Mouse (Mus musculus) liver, embryonic 14.5 days (tissue): Measurements from ENCODE around the gene Gm45062. TPM values are rescaled to one million over a fixed set of nuclear protein-coding genes. Genes with fewer than 3 reads are reported as not detected.

Experiments used
- ATAC-seq: fragments of 200-750 bp; cut with Nextera tagmentation; 2 replicates; pipeline ENCODE4 v1.8.0; 2017; ENCODE audit warnings: moderate number of reproducible peaks, mild to moderate bottlenecking, moderate library complexity; ENCODE audit not compliant: insufficient read depth
- DNase-seq, 3 experiments: peaks; one replicate each; pipeline ENCODE4 v3.0.0-alpha.2; 2012 to 2013; ENCODE audit warnings: low read depth in 3 of 3, low spot score in 3 of 3
- H3K27ac ChIP-seq: fragments of 300-500 bp; sonication (generic); 2 replicates; pipeline ENCODE4 v1.5.1; 2014; ENCODE audit warnings: moderate library complexity, mild to moderate bottlenecking, control low read depth, inconsistent platforms
- H3K27me3 ChIP-seq: fragments of 300-500 bp; sonication (generic); 2 replicates; pipeline ENCODE4 v1.6.1; 2014; ENCODE audit warnings: mild to moderate bottlenecking, low read length, moderate library complexity; ENCODE audit not compliant: control insufficient read depth, insufficient read depth
- H3K36me3 ChIP-seq: fragments of 300-500 bp; sonication (generic); replicated peaks from 2 replicates; pipeline ENCODE4 v1.6.1; 2014; ENCODE audit warnings: low read depth; ENCODE audit not compliant: control insufficient read depth, insufficient read depth
- H3K4me1 ChIP-seq, 2 experiments: fragments of 200-500 bp in 1 of 2; fragments of 300-500 bp in 1 of 2; sonication (generic) in 1 of 2; replicated peaks; 2 replicates each; pipeline ENCODE4 v1.6.1; 2012 to 2014; ENCODE audit warnings: antibody characterized with exemption in 1 of 2, inconsistent platforms in 1 of 2, low read length in 1 of 2; ENCODE audit not compliant: control insufficient read depth in 2 of 2, insufficient read depth in 2 of 2
- H3K4me2 ChIP-seq: fragments of 300-500 bp; sonication (generic); 2 replicates; pipeline ENCODE4 v1.6.1; 2014; ENCODE audit warnings: low read depth, mild to moderate bottlenecking, control low read depth, moderate library complexity
- H3K4me3 ChIP-seq, 2 experiments: fragments of 200-500 bp in 1 of 2; fragments of 300-500 bp in 1 of 2; sonication (generic) in 1 of 2; 2 replicates each; pipeline ENCODE4 v1.5.1; 2012 to 2014; ENCODE audit warnings: low read depth in 2 of 2, low read length in 2 of 2, mild to moderate bottlenecking in 2 of 2, control low read depth in 1 of 2, inconsistent platforms in 1 of 2, moderate library complexity in 1 of 2; ENCODE audit not compliant: insufficient read depth in 1 of 2
- H3K9ac ChIP-seq: fragments of 300-500 bp; sonication (generic); replicated peaks from 2 replicates; pipeline ENCODE4 v1.6.1; 2014; ENCODE audit warnings: mild to moderate bottlenecking, control low read depth, moderate library complexity
- H3K9me3 ChIP-seq: fragments of 300-500 bp; sonication (generic); 2 replicates; pipeline ENCODE4 v1.6.1; 2016; ENCODE audit warnings: low read length, mixed read lengths; ENCODE audit not compliant: control insufficient read depth
- CTCF ChIP-seq: IDR thresholded peaks from 2 replicates; pipeline ENCODE4 v1.5.1; 2016; ENCODE audit warnings: antibody characterized with exemption, low read depth, control low read depth
- EP300 ChIP-seq: IDR thresholded peaks from 2 replicates; pipeline ENCODE4 v1.6.1; 2016; ENCODE audit warnings: antibody characterized with exemption, low read depth
- WGBS: fragments of 180-500 bp; shearing (Covaris S2); extraction: QIAGEN DNeasy Blood & Tissue Kit; methylation state at CpG from one replicate; pipeline ENCODE4 v1.1.7; 2014; ENCODE audit not compliant: insufficient replicate concordance; 5-methylcytosine and 5-hydroxymethylcytosine counted together
- polyA plus RNA-seq, 2 experiments: library from polyadenylated mRNA; depleted of rRNA in 1 of 2; stranded (reverse) in 1 of 2; unstranded in 1 of 2; fragments of >200 nt; fragmentation: Nextera tagmentation in 1 of 2; extraction: Ambion mirVana in 1 of 2; gene quantifications; 2 replicates each; pipeline versions ENCODE4 v1.2.1 to v1.2.3; 2012 to 2014

Gm45062 gene
- polyA plus RNA-seq, 2 experiments, result 0.86 to 1.9 TPM

DNA sequence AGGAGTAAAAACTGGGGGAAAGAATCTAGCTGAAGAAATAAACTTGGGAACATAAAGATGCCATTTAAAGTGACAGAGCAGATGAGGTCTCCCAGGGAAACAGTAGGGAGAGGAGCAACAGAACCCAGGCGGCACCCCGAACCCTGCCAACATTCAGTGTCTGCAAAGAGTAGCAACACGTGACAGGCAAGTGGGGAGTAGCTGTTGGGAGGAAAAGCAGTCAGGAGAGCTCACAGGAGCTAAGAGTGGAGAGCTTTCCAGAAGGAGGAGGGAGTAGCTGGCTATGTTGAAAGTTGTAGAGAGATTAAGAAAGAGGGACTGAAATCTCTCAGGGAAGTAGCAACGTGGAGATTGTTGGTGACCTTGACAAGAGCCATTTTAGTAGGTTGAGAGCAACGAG, 214.2 kb downstream of the Gm45062 start:
- no peak overlapping the region for H3K27ac ChIP-seq
- no peak for ATAC-seq
- no peak overlapping the region for H3K9ac ChIP-seq
- no peaks in the 10 kb centered on the region for H3K27me3 ChIP-seq
- no peak for TF ChIP-seq CTCF
- no peak for TF ChIP-seq EP300
- peaks cover 0 to 10% of the 10 kb centered on the region in 2 experiments; a peak in 2 of 4 replicates for H3K4me1 ChIP-seq
- H3K9me3 ChIP-seq, result no peaks in the 10 kb centered on the region
- no peak overlapping the region for H3K4me2 ChIP-seq
- DNase-seq, result no peak
- H3K4me3 ChIP-seq, result no peak overlapping the region
- H3K36me3 ChIP-seq, result no peaks in the 10 kb centered on the region
- 51% methylated on average over 5 of the region's 5 CpGs for WGBS

DNA sequence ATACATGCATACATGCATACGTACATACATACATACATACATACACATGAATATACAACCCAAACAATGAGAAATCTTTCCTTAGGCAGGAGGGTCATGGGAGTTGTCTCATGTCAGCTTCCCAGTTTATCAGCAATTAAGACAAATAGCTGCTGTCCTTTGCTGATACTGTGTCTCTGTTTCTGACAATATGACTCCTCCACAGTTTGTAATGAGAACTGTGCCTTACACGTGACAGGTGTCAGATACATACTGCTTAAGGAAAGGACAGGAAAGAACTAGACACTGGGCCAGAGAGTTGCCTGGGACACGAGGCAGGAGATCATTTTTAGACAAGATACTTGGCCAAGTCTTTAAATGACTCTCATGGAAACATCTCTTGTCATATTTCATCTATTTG, 215.1 kb downstream of the Gm45062 start:
- WGBS, result 42% methylated on average over 3 of the region's 3 CpGs
- H3K4me3 ChIP-seq, result no peak overlapping the region
- peak; percentile 56; the same call in 1 of the 2 replicates for ATAC-seq

DNA sequence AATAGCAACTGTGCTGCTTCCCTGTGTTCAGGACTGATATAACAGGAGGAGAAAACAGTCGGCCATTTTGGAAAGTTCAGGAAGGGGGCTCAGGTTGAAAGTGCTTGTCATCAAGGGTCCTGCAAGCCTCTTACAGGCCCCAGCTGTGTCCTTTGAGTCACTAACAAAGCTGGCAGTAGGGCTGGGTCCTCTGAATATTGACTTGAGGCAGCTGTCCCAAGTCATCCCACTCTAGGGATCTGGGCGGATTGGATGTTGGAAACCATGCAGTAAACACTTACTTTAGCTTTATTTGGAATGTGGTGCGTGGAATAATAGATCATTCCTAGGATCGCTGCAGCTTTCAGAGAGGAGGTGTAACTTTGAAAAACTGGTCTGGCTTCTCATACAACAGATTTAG, 215.6 kb downstream of the Gm45062 start:
- no peak overlapping the region for H3K4me3 ChIP-seq
- TF ChIP-seq EP300, result no peak
- no peak for TF ChIP-seq CTCF
- H3K9me3 ChIP-seq, result no peaks in the 10 kb centered on the region
- no peak for ATAC-seq
- DNase-seq, result no peak
- H3K27ac ChIP-seq, result no peak overlapping the region
- no peaks in the 10 kb centered on the region for H3K27me3 ChIP-seq
- 67% methylated on average over 4 of the region's 4 CpGs for WGBS
- H3K9ac ChIP-seq, result no peak overlapping the region
- peaks cover 0 to 10% of the 10 kb centered on the region in 2 experiments; a peak in 2 of 4 replicates for H3K4me1 ChIP-seq
- H3K4me2 ChIP-seq, result no peak overlapping the region
- no peaks in the 10 kb centered on the region for H3K36me3 ChIP-seq

More for the DNA sequence above, 215.1 kb downstream of the Gm45062 start:
- no peak overlapping the region for H3K9ac ChIP-seq
- H3K27me3 ChIP-seq, result no peaks in the 10 kb centered on the region
- no peak for DNase-seq
- TF ChIP-seq CTCF (no peak), EP300 (peak; percentile 26; the same call in 1 of the 2 replicates)
- peaks cover 0 to 10% of the 10 kb centered on the region in 2 experiments; a peak in 2 of 4 replicates for H3K4me1 ChIP-seq
- H3K36me3 ChIP-seq, result no peaks in the 10 kb centered on the region
- no peaks in the 10 kb centered on the region for H3K9me3 ChIP-seq
- no peak overlapping the region for H3K4me2 ChIP-seq
- H3K27ac ChIP-seq, result no peak overlapping the region

DNA sequence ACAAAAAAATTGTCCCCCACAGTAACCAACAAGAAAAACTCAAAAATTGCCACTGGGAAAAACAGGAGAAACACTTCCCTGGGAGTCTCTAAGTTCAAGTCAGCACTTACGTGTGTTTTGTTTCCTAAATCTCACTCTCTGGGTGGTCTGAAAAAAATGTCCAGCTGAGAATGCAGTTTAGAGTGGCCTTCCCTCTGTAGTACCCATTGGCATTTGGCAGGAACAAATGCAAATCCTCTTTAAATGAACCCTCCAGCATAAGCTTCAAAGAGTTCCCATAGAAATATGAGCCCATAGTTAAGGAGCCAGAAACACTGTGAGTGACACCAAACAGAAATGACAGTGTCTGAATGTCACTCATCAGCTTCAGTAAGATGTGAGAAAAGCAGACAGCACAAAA, 219.9 kb downstream of the Gm45062 start:
- Histone ChIP-seq H3K4me2 (no peak overlapping the region), H3K27me3 (no peaks in the 10 kb centered on the region), H3K9ac (no peak overlapping the region), H3K36me3 (no peaks in the 10 kb centered on the region), H3K4me3 (no peak overlapping the region), H3K9me3 (no peaks in the 10 kb centered on the region), H3K4me1 (peaks cover 0 to 2% of the 10 kb centered on the region in 2 experiments; a peak in 1 of 4 replicates), H3K27ac (no peak overlapping the region)
- ATAC-seq (no peak), DNase-seq (no peak)
- TF ChIP-seq CTCF, result no peak
- no peak for TF ChIP-seq EP300
- WGBS, result 62% methylated on average over 1 of the region's 1 CpGs

DNA sequence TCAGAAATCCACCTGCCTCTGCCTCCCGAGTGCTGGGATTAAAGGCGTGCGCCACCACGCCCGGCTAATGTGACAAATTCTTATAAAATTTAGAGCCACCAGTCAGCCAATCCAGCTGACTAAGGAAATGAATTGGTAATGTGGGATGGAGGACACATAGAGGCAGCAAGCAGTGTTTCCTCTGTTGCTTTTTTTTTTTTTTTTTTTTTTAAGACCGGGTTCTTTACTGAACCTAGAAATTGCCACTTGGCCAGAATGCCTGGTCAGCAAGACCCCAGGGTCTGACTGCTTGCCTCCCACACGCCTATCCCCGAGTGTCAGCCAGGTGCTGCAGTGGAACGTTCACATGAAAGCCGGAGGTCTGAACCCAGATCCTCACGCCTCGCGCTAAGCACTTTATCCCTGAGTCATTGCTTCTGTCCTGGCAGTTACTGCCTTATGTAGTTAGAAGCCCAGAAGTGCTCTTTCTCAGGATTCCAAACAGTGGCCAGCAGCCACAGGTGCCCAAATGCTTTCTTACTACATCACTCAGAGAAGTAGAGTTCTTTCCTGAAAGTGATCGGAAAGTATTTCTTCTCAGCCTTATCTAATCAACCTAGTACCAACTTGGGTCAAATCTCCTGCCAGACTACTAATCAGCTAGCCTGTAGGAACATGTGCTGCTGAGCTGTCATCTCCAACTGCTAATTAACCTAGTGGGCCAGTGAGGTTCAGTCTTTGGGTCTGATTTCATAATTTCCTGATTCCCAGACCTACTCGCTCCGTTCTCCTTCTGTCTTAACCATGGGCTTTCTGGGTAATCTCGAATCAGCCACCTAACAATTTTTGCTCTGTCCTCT, 225.4 kb downstream of the Gm45062 start:
- Histone ChIP-seq H3K4me2 (peak overlapping the region; percentile 42), H3K9ac (peak overlapping the region; percentile 11; the same call in 1 of the 2 replicates), H3K9me3 (no peaks in the 10 kb centered on the region), H3K4me3 (no peak overlapping the region), H3K36me3 (no peaks in the 10 kb centered on the region), H3K4me1 (peaks cover 27 to 35% of the 10 kb centered on the region in 2 experiments), H3K27me3 (no peaks in the 10 kb centered on the region), H3K27ac (peak overlapping the region; percentile 28)
- WGBS, result 61% methylated on average over 17 of the region's 17 CpGs
- DNase-seq (peak; percentile 46 to 59 (median 54)), ATAC-seq (peak; percentile 71)
- TF ChIP-seq EP300, result peak; percentile 88
- no peak for TF ChIP-seq CTCF
